Mouse (Mus musculus) megakaryocyte-erythroid progenitor cell, adult 5-6 weeks (primary cell): ENCODE measurements around the gene Ndufv3. TPM values are rescaled to one million over a fixed set of nuclear protein-coding genes. Genes with fewer than 3 reads are reported as not detected.
"Not testable (repeated sequence)": the region's sequence is repeated elsewhere in the genome, so short reads cannot be mapped to it uniquely, and the experiment has no call there.

Experiments used
- ATAC-seq: replicated peaks from 2 replicates; pipeline ENCODE4 v1.8.0; 2016; ENCODE audit warnings: mild to moderate bottlenecking, inconsistent platforms; ENCODE audit not compliant: severe bottlenecking, poor library complexity, low FRiP score, low TSS enrichment
- total RNA-seq, 2 experiments: library from RNA; stranded (forward) in 1 of 2; stranded (reverse) in 1 of 2; fragments of 200-1000, 215-1000 nt in 1 of 2; fragments of >200 nt in 1 of 2; fragmentation: Nextera tagmentation in 1 of 2; gene quantifications; 2 replicates each; pipeline ENCODE4 v1.2.3; 2014 to 2017

Gene Ndufv3
- total RNA-seq, 2 experiments from 2014 or later, result 209 to 217 TPM

GRCm38 (mm10) chr17:31510944-31511343 is 9.0 kb upstream of the Ndufv3 start:
- no peak for ATAC-seq

GRCm38 (mm10) chr17:31511792-31512495 is 8.0 kb upstream of the Ndufv3 start:
- peak; percentile 94 for ATAC-seq

DNA sequence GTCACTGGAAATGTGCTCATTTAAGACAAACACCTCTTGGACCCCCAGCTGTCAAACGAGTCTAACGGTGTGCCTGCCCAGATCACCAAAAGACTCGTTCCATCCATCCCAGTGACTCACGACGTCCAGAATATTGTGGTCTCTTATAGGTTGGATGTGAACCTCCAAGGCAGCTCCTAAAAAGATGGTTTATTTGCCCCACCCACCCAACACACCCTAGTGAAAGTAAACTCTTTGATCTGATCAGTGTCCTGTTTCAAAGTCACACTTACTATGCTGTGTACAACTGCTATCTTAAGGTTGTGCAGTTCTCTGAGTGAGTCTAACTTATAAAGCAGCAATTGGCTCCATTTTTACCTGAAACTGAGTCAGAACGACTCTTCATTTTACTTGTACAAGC is 7.3 kb upstream of the Ndufv3 start:
- no peak for ATAC-seq

- ATAC-seq, result no peak
Measured at GRCm38 (mm10) chr17:31514696-31515095, 5.2 kb upstream of the Ndufv3 start.

DNA sequence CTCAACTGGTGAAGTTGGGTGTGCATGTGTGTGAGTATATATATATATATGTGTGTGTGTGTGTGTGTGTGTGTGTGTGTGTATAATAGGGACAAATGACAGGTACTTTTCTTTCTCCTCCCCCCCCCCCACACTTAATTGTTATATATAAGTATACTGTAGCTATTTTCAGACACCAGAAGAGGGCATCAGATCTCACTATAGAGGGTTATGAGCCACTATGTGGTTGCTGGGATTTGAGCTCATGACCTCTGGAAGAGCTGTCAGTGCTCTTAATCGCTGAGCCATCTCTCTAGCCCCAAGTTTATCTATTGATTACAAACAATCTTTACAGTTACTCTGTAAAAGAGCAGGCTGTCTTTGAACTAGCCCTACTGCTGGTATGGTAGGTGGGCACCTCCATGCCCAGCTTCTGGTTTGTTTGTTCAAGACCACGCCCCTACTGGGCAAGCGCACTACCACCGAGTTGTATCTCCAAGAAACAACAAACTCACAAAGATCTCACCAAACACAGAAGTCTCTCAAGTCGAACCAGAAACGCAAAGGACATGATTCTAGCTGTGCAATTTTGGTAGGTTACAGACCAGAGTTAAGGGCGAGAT is 470 bp upstream of the Ndufv3 start:
- peak; percentile 51; the same call in 1 of the 2 replicates for ATAC-seq

- ATAC-seq, result no peak
Measured at GRCm38 (mm10) chr17:31520895-31521294, 980 bp downstream of the Ndufv3 start.

- no peak for ATAC-seq
Measured at GRCm38 (mm10) chr17:31521948-31522347, 2.0 kb downstream of the Ndufv3 start.

- no peak for ATAC-seq
Measured at GRCm38 (mm10) chr17:31525114-31525513, 5.2 kb downstream of the Ndufv3 start.

GRCm38 (mm10) chr17:31525816-31526215 is 5.9 kb downstream of the Ndufv3 start:
- 0 out of 2 replicates have a peak, but pooled peaks have one; percentile 37 for ATAC-seq

GRCm38 (mm10) chr17:31529314-31529713 is 9.4 kb downstream of the Ndufv3 start:
- no peak for ATAC-seq

- ATAC-seq, result no peak
Measured at GRCm38 (mm10) chr17:31531441-31532158, 11.7 kb downstream of the Ndufv3 start.

- ATAC-seq, result not testable (repeated sequence)
Measured at GRCm38 (mm10) chr17:31532331-31532730, 12.4 kb downstream of the Ndufv3 start.

DNA sequence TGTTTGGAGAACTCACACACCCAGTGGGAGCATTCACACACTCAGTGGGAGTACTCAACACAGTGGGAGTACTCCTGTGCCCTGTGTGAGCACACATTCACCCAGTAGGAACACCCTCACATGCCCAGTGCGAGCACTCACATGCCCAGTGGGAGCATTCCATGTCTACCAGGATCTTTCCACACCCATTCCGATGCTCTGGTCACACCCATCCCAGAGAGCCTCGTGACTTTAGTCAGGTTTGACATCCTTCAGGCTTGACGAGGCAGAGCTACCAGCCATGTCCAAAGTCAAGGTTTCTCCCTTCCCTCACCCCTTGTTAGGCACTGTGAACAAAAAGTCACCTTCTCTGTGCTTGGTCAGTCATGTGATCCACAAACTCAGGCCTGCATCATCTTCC is 15.4 kb downstream of the Ndufv3 start:
- ATAC-seq, result 0 out of 2 replicates have a peak, but pooled peaks have one; percentile 18

DNA sequence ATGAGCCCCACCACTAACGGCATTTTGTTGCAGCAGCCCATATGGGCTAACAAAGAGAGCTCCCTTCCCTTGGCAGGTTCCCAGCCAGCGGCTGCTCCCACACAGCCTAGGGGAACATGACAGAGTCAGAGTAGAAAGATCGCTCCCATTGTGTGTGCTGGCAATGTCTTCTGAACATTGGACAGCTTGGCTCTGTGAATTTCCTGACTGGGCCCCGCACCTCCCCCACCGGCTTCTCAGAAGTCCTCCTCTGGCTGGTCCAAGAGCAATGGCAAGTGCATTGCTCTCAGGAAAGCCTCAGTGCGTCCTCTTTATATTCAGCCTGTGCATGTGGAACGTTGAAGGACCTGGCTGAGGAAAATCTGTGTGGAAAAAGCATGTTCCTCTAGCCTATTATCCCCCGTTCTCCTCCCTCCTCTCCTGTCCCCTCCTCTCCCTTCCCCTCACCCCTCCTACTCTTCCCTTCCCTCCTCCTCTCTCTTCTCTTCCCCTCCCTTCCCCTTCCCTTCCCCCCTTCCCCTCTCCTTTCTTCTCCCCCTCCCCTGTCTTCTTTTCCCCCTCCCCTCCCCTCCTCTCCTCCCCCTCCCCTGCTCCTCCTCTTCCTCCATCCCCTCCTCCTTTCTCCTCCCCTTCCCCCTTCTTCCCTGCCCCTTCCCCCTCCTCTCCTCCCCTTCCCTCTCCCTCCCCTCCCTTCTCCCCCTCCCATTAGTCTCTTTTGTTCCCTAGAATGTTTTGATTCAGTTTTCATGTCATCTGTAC is 16.1 kb downstream of the Ndufv3 start:
- no peak for ATAC-seq

- ATAC-seq, result no peak
Measured at GRCm38 (mm10) chr17:31540101-31540500, 20.2 kb downstream of the Ndufv3 start.

DNA sequence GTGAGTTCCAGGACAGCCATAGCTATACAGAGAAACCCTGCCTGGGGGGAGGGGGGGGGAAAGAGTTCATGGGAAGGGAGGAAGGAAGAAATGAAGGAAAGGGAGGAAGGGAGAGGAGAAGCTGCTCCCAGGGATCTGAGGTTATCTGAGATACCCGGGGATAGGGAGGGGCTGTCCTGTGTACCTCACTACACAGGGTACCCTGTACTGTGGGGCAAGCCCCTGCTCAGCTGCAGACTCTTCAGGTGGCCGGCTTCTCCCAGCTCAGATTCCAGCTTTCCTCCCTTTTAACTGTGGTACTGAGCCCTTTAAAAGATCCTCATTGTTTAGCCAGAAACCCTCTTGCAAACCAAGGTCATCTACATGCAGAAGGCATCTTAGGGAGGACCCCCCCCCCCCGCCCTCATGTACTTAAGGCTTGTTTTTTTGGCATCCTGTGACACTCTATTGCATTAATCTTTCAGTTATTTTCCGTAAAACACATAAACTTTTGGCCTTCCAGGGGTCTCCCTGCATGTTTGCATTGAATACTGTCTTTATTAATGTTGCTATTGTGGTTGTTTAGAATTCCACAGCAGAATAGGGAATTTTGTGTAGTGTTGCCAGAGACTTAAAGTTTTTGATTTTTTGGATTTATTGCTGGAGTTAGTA is 21.0 kb downstream of the Ndufv3 start:
- no peak for ATAC-seq

DNA sequence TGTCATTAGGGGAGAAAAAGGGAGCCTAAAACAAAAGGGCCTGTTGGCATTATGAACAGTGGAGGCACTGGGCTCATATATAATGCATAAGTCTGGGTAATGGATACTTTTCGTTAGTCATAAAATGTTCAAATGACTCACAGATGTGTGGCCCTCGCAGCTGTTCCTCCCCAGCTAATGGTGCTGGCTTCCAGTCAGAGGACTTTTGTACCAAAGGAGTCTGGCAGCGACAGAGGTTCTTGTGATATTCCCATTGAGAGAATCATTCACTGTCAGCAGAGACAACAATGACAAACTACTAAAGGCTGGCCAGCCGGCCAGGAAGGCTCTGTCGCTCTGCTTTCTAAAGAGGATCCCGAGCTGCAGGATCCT is 21.5 kb downstream of the Ndufv3 start:
- ATAC-seq, result no peak

GRCm38 (mm10) chr17:31543574-31543973 is 23.7 kb downstream of the Ndufv3 start:
- ATAC-seq, result no peak

DNA sequence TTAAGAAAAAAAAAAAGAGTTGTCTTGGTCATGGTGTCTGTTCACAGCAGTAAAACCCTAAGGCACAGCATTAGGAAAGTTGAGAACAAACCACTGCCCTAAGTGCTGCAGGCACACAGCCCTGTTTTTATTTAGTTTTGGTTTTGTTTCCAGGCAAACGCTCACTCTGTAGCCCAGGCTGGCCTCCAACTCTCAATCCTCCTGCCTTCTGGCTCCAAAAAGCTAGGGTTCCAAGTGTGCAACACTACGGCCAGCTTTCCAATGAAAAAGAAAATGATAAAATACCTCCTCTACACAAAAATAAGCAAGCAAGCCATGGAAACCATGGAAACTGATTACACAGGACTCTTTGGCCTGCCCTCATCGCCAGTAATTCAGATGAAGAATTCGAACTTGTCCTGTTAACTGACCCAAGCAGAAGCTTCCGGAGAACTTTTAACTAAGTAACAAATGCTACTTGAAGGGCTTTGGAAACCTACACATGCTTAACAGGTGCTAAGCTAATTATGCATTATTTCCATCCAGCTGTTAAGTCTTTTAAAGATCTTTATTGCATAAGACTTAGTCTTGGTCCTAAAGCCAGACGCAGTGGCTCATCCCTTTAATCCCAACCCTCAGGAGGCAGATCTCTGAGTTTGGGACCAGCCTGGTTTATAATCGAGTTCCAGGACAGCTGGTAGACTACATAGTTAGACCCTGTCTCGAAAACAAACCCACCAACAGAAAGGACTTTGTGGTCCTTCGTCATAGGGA is 26.7 kb downstream of the Ndufv3 start:
- ATAC-seq, result no peak
